Mouse (Mus musculus) CH12.LX (cell line): ENCODE measurements around the gene Socs1. TPM values are rescaled to one million over a fixed set of nuclear protein-coding genes. Genes with fewer than 3 reads are reported as not detected.

Experiments used
- DNase-seq: peaks from one replicate; pipeline ENCODE4 v3.0.0-alpha.2; 2013; ENCODE audit errors: extremely low read depth
- H3K27ac ChIP-seq: 2 replicates; pipeline ENCODE4 v1.5.1; 2012; ENCODE audit warnings: low read depth, mild to moderate bottlenecking, control low read depth, moderate library complexity; ENCODE audit not compliant: insufficient read depth
- H3K27me3 ChIP-seq: replicated peaks from 2 replicates; pipeline ENCODE3; 2012; ENCODE audit warnings: inconsistent platforms
- H3K36me3 ChIP-seq, 2 experiments: replicated peaks in 1 of 2; 2 replicates each; pipeline versions ENCODE3 to v1.6.1; 2012; ENCODE audit warnings: inconsistent platforms in 1 of 2, low read length in 1 of 2, mild to moderate bottlenecking in 1 of 2, mixed read lengths in 1 of 2, moderate library complexity in 1 of 2; ENCODE audit not compliant: control insufficient read depth in 1 of 2, insufficient read depth in 1 of 2
- H3K4me1 ChIP-seq, 2 experiments: 2 replicates each; pipeline ENCODE4 v1.6.1; 2012; ENCODE audit warnings: inconsistent platforms in 1 of 2, moderate library complexity in 1 of 2; ENCODE audit not compliant: insufficient read depth in 2 of 2, control insufficient read depth in 1 of 2
- H3K4me2 ChIP-seq: 2 replicates; pipeline ENCODE4 v1.6.1; 2012; ENCODE audit warnings: low read depth, mild to moderate bottlenecking, control low read depth; ENCODE audit not compliant: poor library complexity, insufficient read depth, severe bottlenecking
- H3K4me3 ChIP-seq, 3 experiments: fragments of 150-350 bp in 1 of 3; sonication (generic) in 1 of 3; replicated peaks in 1 of 3; 2 replicates each; pipeline versions ENCODE3 to v1.5.1; 2011 to 2012; ENCODE audit warnings: low read depth in 2 of 3, low read length in 2 of 3, mild to moderate bottlenecking in 2 of 3, moderate library complexity in 2 of 3, control low read depth in 1 of 3, improper control_type of control experiment in 1 of 3, inconsistent platforms in 1 of 3, mixed read lengths in 1 of 3; ENCODE audit not compliant: poor library complexity in 1 of 3
- H3K79me2 ChIP-seq: replicated peaks from 2 replicates; pipeline ENCODE4 v1.6.1; 2012; ENCODE audit warnings: mild to moderate bottlenecking, moderate library complexity; ENCODE audit not compliant: control insufficient read depth, poor library complexity, insufficient read depth, severe bottlenecking; ENCODE audit errors: extremely low read depth
- H3K9ac ChIP-seq: 2 replicates; pipeline ENCODE4 v1.6.1; 2012; ENCODE audit warnings: low read depth, mild to moderate bottlenecking, control low read depth, moderate library complexity; ENCODE audit not compliant: insufficient read depth
- H3K9me3 ChIP-seq: replicated peaks from 2 replicates; pipeline ENCODE3; 2012; ENCODE audit warnings: low read length, inconsistent platforms, mixed read lengths
- BHLHE40 ChIP-seq: IDR thresholded peaks from 2 replicates; pipeline ENCODE4 v1.6.1; 2011; ENCODE audit warnings: mild to moderate bottlenecking, low read depth, low read length, improper control_type of control experiment
- CHD1 ChIP-seq: IDR thresholded peaks from 2 replicates; pipeline ENCODE4 v1.6.1; 2012; ENCODE audit warnings: low read depth, low read length, improper control_type of control experiment, inconsistent platforms
- ELF1 ChIP-seq: IDR thresholded peaks from 2 replicates; pipeline ENCODE4 v1.6.1; 2014; ENCODE audit warnings: low read depth, mild to moderate bottlenecking, inconsistent platforms, low read length, improper control_type of control experiment
- MAFK ChIP-seq: IDR thresholded peaks from 2 replicates; pipeline ENCODE4 v1.6.1; 2011; ENCODE audit warnings: low read length, improper control_type of control experiment; ENCODE audit not compliant: insufficient replicate concordance
- MAX ChIP-seq: IDR thresholded peaks from 2 replicates; pipeline ENCODE4 v1.6.1; 2011; ENCODE audit warnings: low read length, improper control_type of control experiment
- MAZ ChIP-seq: IDR thresholded peaks from 2 replicates; pipeline ENCODE4 v1.6.1; 2012; ENCODE audit warnings: low read depth, mild to moderate bottlenecking, inconsistent platforms, low read length, improper control_type of control experiment, moderate library complexity
- MXI1 ChIP-seq: IDR thresholded peaks from 2 replicates; pipeline ENCODE4 v1.6.1; 2011; ENCODE audit warnings: mild to moderate bottlenecking, low read depth, low read length, improper control_type of control experiment
- PAX5 ChIP-seq: IDR thresholded peaks from 2 replicates; pipeline ENCODE4 v1.6.1; 2012; ENCODE audit warnings: low read length, inconsistent platforms, mixed read lengths
- POLR2A ChIP-seq: IDR thresholded peaks from 2 replicates; pipeline ENCODE4 v1.6.1; 2011; ENCODE audit warnings: low read depth, mild to moderate bottlenecking, improper control_type of control experiment, low read length
- RAD21 ChIP-seq: IDR thresholded peaks from 2 replicates; pipeline ENCODE4 v1.6.1; 2011; ENCODE audit warnings: low read depth, mild to moderate bottlenecking, low read length, improper control_type of control experiment, moderate library complexity
- RCOR1 ChIP-seq: conservative IDR thresholded peaks from 2 replicates; pipeline ENCODE4 v1.6.1; 2012; ENCODE audit warnings: low read depth, mild to moderate bottlenecking, inconsistent platforms, low read length, improper control_type of control experiment
- SMC3 ChIP-seq: IDR thresholded peaks from 2 replicates; pipeline ENCODE4 v1.6.1; 2011; ENCODE audit warnings: low read depth, low read length, improper control_type of control experiment
- TBP ChIP-seq: conservative IDR thresholded peaks from 2 replicates; pipeline ENCODE4 v1.6.1; 2011; ENCODE audit warnings: low read depth, low read length, improper control_type of control experiment
- USF2 ChIP-seq: conservative IDR thresholded peaks from 2 replicates; pipeline ENCODE4 v1.6.1; 2011; ENCODE audit warnings: low read depth, low read length, improper control_type of control experiment
- ZNF384 ChIP-seq: IDR thresholded peaks from 2 replicates; pipeline ENCODE4 v1.6.1; 2012; ENCODE audit warnings: low read depth, low read length, improper control_type of control experiment, inconsistent platforms
- dilution Hi-C: fragments of 300-500 bp; cut with MboI; formaldehyde crosslinking; loops from 2 replicates; pipeline ENCODE4 v1.14.3; 2020; ENCODE audit warnings: low sequenced_read_pairs; ENCODE audit not compliant: extremely low pct_unique_long_range_greater_than_20kb, extremely low pct_ligation_motif_present
- in situ Hi-C: fragments of 300-500 bp; cut with MboI; formaldehyde crosslinking; loops from 3 replicates; pipeline ENCODE4 v1.14.3; 2019; ENCODE audit warnings: low sequenced_read_pairs, low pct_ligation_motif_present, low pct_unique_long_range_greater_than_20kb, mixed read lengths
- polyA plus RNA-seq: library from polyadenylated mRNA; unstranded; fragments of >175 nt; gene quantifications from 2 replicates; pipeline ENCODE4 v1.2.1, GENCODE M21; 2012; ENCODE audit warnings: low read depth; ENCODE audit not compliant: insufficient read length
- total RNA-seq, 2 experiments: library from RNA; depleted of rRNA; stranded (reverse); fragments of 300-350 nt in 1 of 2; fragments of >200 nt in 1 of 2; gene quantifications; 2 replicates each; pipeline ENCODE4 v1.2.3; 2012 to 2014

Gene Socs1
- total and polyA plus RNA-seq, 3 experiments, result 18.8 to 29.1 (median 27.6) TPM

- 0 out of 2 replicates have a peak, but pooled peaks have one; percentile 59 for TF ChIP-seq MAZ
- peak; percentile 94; the same call in 1 of the 2 replicates for TF ChIP-seq CHD1
- no peak for TF ChIP-seq POLR2A
- TF ChIP-seq TBP, result peak; percentile 85
- no peak for TF ChIP-seq MXI1
- peak; percentile 77; the same call in 1 of the 2 replicates for TF ChIP-seq MAFK
- TF ChIP-seq, all 38 proteins: peak for 8
These were observed 49.2 kb upstream of the Socs1 start (continued) for GRCm38 (mm10) chr16:10834542-10834910.

DNA sequence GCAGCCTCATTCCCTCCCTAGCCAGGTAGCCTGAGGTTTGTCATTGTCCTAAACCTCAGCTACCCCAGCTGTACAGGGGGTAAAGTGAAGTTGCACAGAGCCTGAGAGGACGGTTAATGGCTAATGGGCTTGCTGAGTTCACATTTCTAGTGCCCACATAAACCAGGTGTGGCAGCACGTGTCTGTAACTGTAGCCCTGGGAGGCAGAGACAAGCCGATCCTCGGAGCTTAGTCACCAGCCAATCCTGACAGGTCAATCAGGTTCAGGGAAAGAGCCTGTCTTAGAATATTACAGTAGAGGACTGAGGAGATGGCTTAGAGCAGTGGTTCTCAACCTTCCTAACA is 43.1 kb upstream of the Socs1 start:
- DNase-seq, result no peak
- Histone ChIP-seq H3K27ac (no peak overlapping the region), H3K4me1 (peaks cover 3 to 4% of the 10 kb centered on the region in 2 experiments; a peak in 3 of 4 replicates), H3K79me2 (no peaks in the 10 kb centered on the region), H3K36me3 (no peaks in the 10 kb centered on the region), H3K4me3 (no peak overlapping the region), H3K4me2 (no peak overlapping the region), H3K9me3 (peaks cover 4% of the 10 kb centered on the region), H3K27me3 (no peaks in the 10 kb centered on the region), H3K9ac (no peak overlapping the region)
- in situ Hi-C loops, result no loop called here
- dilution Hi-C loops, result no loop called here
- TF ChIP-seq BHLHE40 (no peak), TBP (0 out of 2 replicates have a peak, but pooled peaks have one; percentile 17), USF2 (no peak)

- Histone ChIP-seq H3K36me3 (no peaks in the 10 kb centered on the region), H3K27ac (no peak overlapping the region), H3K27me3 (no peaks in the 10 kb centered on the region), H3K4me1 (peaks cover 3 to 4% of the 10 kb centered on the region in 2 experiments; a peak in 3 of 4 replicates), H3K4me3 (no peak overlapping the region), H3K9me3 (peaks cover 6% of the 10 kb centered on the region), H3K79me2 (no peaks in the 10 kb centered on the region), H3K9ac (no peak overlapping the region), H3K4me2 (no peak overlapping the region)
- dilution Hi-C loops, result no loop called here
- no peak for DNase-seq
- in situ Hi-C loops, result no loop called here
- no peak for TF ChIP-seq MXI1
- TF ChIP-seq RAD21, result no peak
These were observed 42.6 kb upstream of the Socs1 start for GRCm38 (mm10) chr16:10827766-10828460.

DNA sequence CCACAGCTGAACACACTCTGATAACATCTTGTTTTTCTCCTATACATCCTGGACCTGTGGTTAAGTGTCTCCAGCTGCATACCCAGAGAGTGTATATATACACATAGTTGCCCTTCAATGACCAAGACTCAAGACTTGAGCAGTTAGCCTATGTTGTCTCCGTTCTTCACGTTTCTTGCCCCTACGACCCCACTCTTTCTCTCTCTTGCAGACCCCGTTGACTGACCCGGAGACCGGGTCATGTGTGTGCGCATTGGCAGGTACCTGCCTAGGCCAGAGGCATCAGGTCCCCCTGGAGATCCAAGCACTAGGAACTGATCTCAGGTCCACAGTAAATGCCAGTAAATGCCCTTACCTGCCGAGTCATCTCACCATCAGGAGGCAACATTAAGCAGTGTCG is 41.9 kb upstream of the Socs1 start:
- peaks cover 3 to 4% of the 10 kb centered on the region in 2 experiments; a peak in 3 of 4 replicates for H3K4me1 ChIP-seq
- H3K9ac ChIP-seq, result no peak overlapping the region
- no peak overlapping the region for H3K4me2 ChIP-seq
- H3K27me3 ChIP-seq, result no peaks in the 10 kb centered on the region
- in situ Hi-C loops (no loop called here), dilution Hi-C loops (no loop called here)
- no peak for DNase-seq
- TF ChIP-seq ELF1 (no peak), MAX (no peak), RAD21 (no peak), SMC3 (no peak), ZNF384 (no peak), MAFK (no peak), PAX5 (no peak), RCOR1 (no peak)
- no peak overlapping the region for H3K27ac ChIP-seq
- no peaks in the 10 kb centered on the region for H3K36me3 ChIP-seq
- peaks cover 6% of the 10 kb centered on the region for H3K9me3 ChIP-seq
- H3K79me2 ChIP-seq, result no peaks in the 10 kb centered on the region
- H3K4me3 ChIP-seq, result no peak overlapping the region
